Mouse (Mus musculus): ENCODE measurements around the gene Tmem89.

DNA sequence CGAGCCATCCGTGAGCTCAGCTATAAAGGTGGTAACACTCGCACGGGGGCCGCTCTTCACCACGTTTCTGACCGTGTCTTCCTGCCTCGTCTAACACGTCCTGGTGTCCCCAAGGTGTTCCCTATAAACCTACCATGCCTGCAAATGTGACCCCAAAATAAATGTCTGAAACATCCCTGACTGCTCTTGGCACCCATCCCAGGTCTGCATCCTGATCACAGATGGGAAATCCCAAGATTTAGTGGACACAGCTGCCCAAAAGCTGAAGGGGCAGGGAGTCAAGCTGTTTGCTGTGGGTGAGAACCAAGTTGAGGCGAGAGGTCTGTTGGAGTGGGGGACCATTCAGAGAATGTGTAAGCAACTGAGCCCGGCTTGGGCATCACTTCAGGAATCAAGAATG, 40.8 kb downstream of the Tmem89 start:
- TF ChIP-seq CTCF (IDR thresholded peaks at IDR 0.05; ENCODE audit: control insufficient read depth, insufficient read depth, insufficient read length) (no peak), USF1 (IDR thresholded peaks at IDR 0.05; ENCODE audit: low read depth) (no peak), FOSL1 (IDR thresholded peaks at IDR 0.05; ENCODE audit: insufficient read depth, low read length, poor library complexity, severe bottlenecking) (no peak), MYOD1 (IDR thresholded peaks at IDR 0.05; ENCODE audit: control insufficient read depth, insufficient read length, low read depth) (no peak), CEBPB (IDR thresholded peaks at IDR 0.05; ENCODE audit: low read depth) (no peak)

All from C2C12 (cell line).